Mouse (Mus musculus) stomach, postnatal 0 days (tissue): ENCODE measurements around the gene Col25a1.

Experiments used
- CTCF ChIP-seq: IDR thresholded peaks from 2 replicates; pipeline ENCODE4 v1.5.1; 2016; ENCODE audit warnings: antibody characterized with exemption, low read depth, mild to moderate bottlenecking, moderate library complexity
- EP300 ChIP-seq: optimal IDR thresholded peaks from 2 replicates; pipeline ENCODE3; 2016; ENCODE audit warnings: antibody characterized with exemption

- TF ChIP-seq CTCF = peak; percentile 87
- no peak for TF ChIP-seq EP300
These were observed 36.0 kb upstream of the Col25a1 start for GRCm38 (mm10) chr3:130095160-130095781.
